Mouse (Mus musculus) CH12.LX (cell line): ENCODE data around the gene Tet3. TPM values are rescaled to one million over a fixed set of nuclear protein-coding genes. Genes with fewer than 3 reads are reported as not detected.

ENCODE experiments used
- DNase-seq: peaks from one replicate; pipeline ENCODE4 v3.0.0-alpha.2; 2013; ENCODE audit errors: extremely low read depth
- H3K27ac ChIP-seq: 2 replicates; pipeline ENCODE4 v1.5.1; 2012; ENCODE audit warnings: low read depth, mild to moderate bottlenecking, control low read depth, moderate library complexity; ENCODE audit not compliant: insufficient read depth
- H3K27me3 ChIP-seq: replicated peaks from 2 replicates; pipeline ENCODE3; 2012; ENCODE audit warnings: inconsistent platforms
- H3K36me3 ChIP-seq, 2 experiments: replicated peaks in 1 of 2; 2 replicates each; pipeline versions ENCODE3 to v1.6.1; 2012; ENCODE audit warnings: inconsistent platforms in 1 of 2, low read length in 1 of 2, mild to moderate bottlenecking in 1 of 2, mixed read lengths in 1 of 2, moderate library complexity in 1 of 2; ENCODE audit not compliant: control insufficient read depth in 1 of 2, insufficient read depth in 1 of 2
- H3K4me1 ChIP-seq, 2 experiments: 2 replicates each; pipeline ENCODE4 v1.6.1; 2012; ENCODE audit warnings: inconsistent platforms in 1 of 2, moderate library complexity in 1 of 2; ENCODE audit not compliant: insufficient read depth in 2 of 2, control insufficient read depth in 1 of 2
- H3K4me2 ChIP-seq: 2 replicates; pipeline ENCODE4 v1.6.1; 2012; ENCODE audit warnings: low read depth, mild to moderate bottlenecking, control low read depth; ENCODE audit not compliant: poor library complexity, insufficient read depth, severe bottlenecking
- H3K4me3 ChIP-seq, 3 experiments: fragments of 150-350 bp in 1 of 3; sonication (generic) in 1 of 3; replicated peaks in 1 of 3; 2 replicates each; pipeline versions ENCODE3 to v1.5.1; 2011 to 2012; ENCODE audit warnings: low read depth in 2 of 3, low read length in 2 of 3, mild to moderate bottlenecking in 2 of 3, moderate library complexity in 2 of 3, control low read depth in 1 of 3, improper control_type of control experiment in 1 of 3, inconsistent platforms in 1 of 3, mixed read lengths in 1 of 3; ENCODE audit not compliant: poor library complexity in 1 of 3
- H3K79me2 ChIP-seq: replicated peaks from 2 replicates; pipeline ENCODE4 v1.6.1; 2012; ENCODE audit warnings: mild to moderate bottlenecking, moderate library complexity; ENCODE audit not compliant: control insufficient read depth, poor library complexity, insufficient read depth, severe bottlenecking; ENCODE audit errors: extremely low read depth
- H3K9ac ChIP-seq: 2 replicates; pipeline ENCODE4 v1.6.1; 2012; ENCODE audit warnings: low read depth, mild to moderate bottlenecking, control low read depth, moderate library complexity; ENCODE audit not compliant: insufficient read depth
- H3K9me3 ChIP-seq: replicated peaks from 2 replicates; pipeline ENCODE3; 2012; ENCODE audit warnings: low read length, inconsistent platforms, mixed read lengths
- CHD1 ChIP-seq: IDR thresholded peaks from 2 replicates; pipeline ENCODE4 v1.6.1; 2012; ENCODE audit warnings: low read depth, low read length, improper control_type of control experiment, inconsistent platforms
- CHD2 ChIP-seq: IDR thresholded peaks from 2 replicates; pipeline ENCODE4 v1.6.1; 2011; ENCODE audit warnings: low read length, improper control_type of control experiment
- E2F4 ChIP-seq: IDR thresholded peaks from 2 replicates; pipeline ENCODE4 v1.6.1; 2011; ENCODE audit warnings: low read depth, low read length, improper control_type of control experiment; ENCODE audit not compliant: insufficient replicate concordance
- ELF1 ChIP-seq: IDR thresholded peaks from 2 replicates; pipeline ENCODE4 v1.6.1; 2014; ENCODE audit warnings: low read depth, mild to moderate bottlenecking, inconsistent platforms, low read length, improper control_type of control experiment
- EP300 ChIP-seq: IDR thresholded peaks from 2 replicates; pipeline ENCODE4 v1.6.1; 2011; ENCODE audit warnings: low read length, improper control_type of control experiment
- GABPA ChIP-seq: IDR thresholded peaks from 2 replicates; pipeline ENCODE4 v1.6.1; 2012; ENCODE audit warnings: low read depth, low read length, improper control_type of control experiment, inconsistent platforms; ENCODE audit not compliant: insufficient replicate concordance
- HCFC1 ChIP-seq: IDR thresholded peaks from 2 replicates; pipeline ENCODE4 v1.6.1; 2012; ENCODE audit warnings: low read depth, mild to moderate bottlenecking, inconsistent platforms, low read length, improper control_type of control experiment
- JUN ChIP-seq: IDR thresholded peaks from 2 replicates; pipeline ENCODE4 v1.6.1; 2011; ENCODE audit warnings: low read depth, mild to moderate bottlenecking, low read length, improper control_type of control experiment, moderate library complexity; ENCODE audit not compliant: insufficient read depth
- JUND ChIP-seq: conservative IDR thresholded peaks from 2 replicates; pipeline ENCODE4 v1.6.1; 2011; ENCODE audit warnings: low read depth, low read length, improper control_type of control experiment
- KAT2A ChIP-seq: IDR thresholded peaks from 2 replicates; pipeline ENCODE4 v1.6.1; 2012; ENCODE audit warnings: low read length, improper control_type of control experiment, inconsistent platforms; ENCODE audit not compliant: insufficient replicate concordance
- MAX ChIP-seq: IDR thresholded peaks from 2 replicates; pipeline ENCODE4 v1.6.1; 2011; ENCODE audit warnings: low read length, improper control_type of control experiment
- MEF2A ChIP-seq: IDR thresholded peaks from 2 replicates; pipeline ENCODE4 v1.6.1; 2014; ENCODE audit warnings: low read depth, mild to moderate bottlenecking, inconsistent platforms, low read length, improper control_type of control experiment, borderline replicate concordance
- MXI1 ChIP-seq: IDR thresholded peaks from 2 replicates; pipeline ENCODE4 v1.6.1; 2011; ENCODE audit warnings: mild to moderate bottlenecking, low read depth, low read length, improper control_type of control experiment
- NELFE ChIP-seq: IDR thresholded peaks from 2 replicates; pipeline ENCODE4 v1.6.1; 2011; ENCODE audit warnings: low read depth, low read length, improper control_type of control experiment
- PAX5 ChIP-seq: IDR thresholded peaks from 2 replicates; pipeline ENCODE4 v1.6.1; 2012; ENCODE audit warnings: low read length, inconsistent platforms, mixed read lengths
- POLR2A ChIP-seq: IDR thresholded peaks from 2 replicates; pipeline ENCODE4 v1.6.1; 2011; ENCODE audit warnings: low read depth, mild to moderate bottlenecking, improper control_type of control experiment, low read length
- POLR2AphosphoS2 ChIP-seq: IDR thresholded peaks from 2 replicates; pipeline ENCODE4 v1.6.1; 2011; ENCODE audit warnings: low read depth, low read length, improper control_type of control experiment
- RAD21 ChIP-seq: IDR thresholded peaks from 2 replicates; pipeline ENCODE4 v1.6.1; 2011; ENCODE audit warnings: low read depth, mild to moderate bottlenecking, low read length, improper control_type of control experiment, moderate library complexity
- RCOR1 ChIP-seq: conservative IDR thresholded peaks from 2 replicates; pipeline ENCODE4 v1.6.1; 2012; ENCODE audit warnings: low read depth, mild to moderate bottlenecking, inconsistent platforms, low read length, improper control_type of control experiment
- SIN3A ChIP-seq: IDR thresholded peaks from 2 replicates; pipeline ENCODE4 v1.6.1; 2012; ENCODE audit warnings: low read length, improper control_type of control experiment, inconsistent platforms
- SMC3 ChIP-seq: IDR thresholded peaks from 2 replicates; pipeline ENCODE4 v1.6.1; 2011; ENCODE audit warnings: low read depth, low read length, improper control_type of control experiment
- TBP ChIP-seq: conservative IDR thresholded peaks from 2 replicates; pipeline ENCODE4 v1.6.1; 2011; ENCODE audit warnings: low read depth, low read length, improper control_type of control experiment
- TCF12 ChIP-seq: IDR thresholded peaks from 2 replicates; pipeline ENCODE4 v1.6.1; 2014; ENCODE audit warnings: low read depth, mild to moderate bottlenecking, inconsistent platforms, low read length, improper control_type of control experiment
- UBTF ChIP-seq: IDR thresholded peaks from 2 replicates; pipeline ENCODE4 v1.6.1; 2012; ENCODE audit warnings: low read depth, mild to moderate bottlenecking, inconsistent platforms, low read length, improper control_type of control experiment, moderate library complexity
- USF2 ChIP-seq: conservative IDR thresholded peaks from 2 replicates; pipeline ENCODE4 v1.6.1; 2011; ENCODE audit warnings: low read depth, low read length, improper control_type of control experiment
- ZKSCAN1 ChIP-seq: IDR thresholded peaks from 2 replicates; pipeline ENCODE4 v1.6.1; 2012; ENCODE audit warnings: low read depth, inconsistent platforms, low read length, improper control_type of control experiment, borderline replicate concordance
- ZNF384 ChIP-seq: IDR thresholded peaks from 2 replicates; pipeline ENCODE4 v1.6.1; 2012; ENCODE audit warnings: low read depth, low read length, improper control_type of control experiment, inconsistent platforms
- dilution Hi-C: fragments of 300-500 bp; cut with MboI; formaldehyde crosslinking; loops from 2 replicates; pipeline ENCODE4 v1.14.3; 2020; ENCODE audit warnings: low sequenced_read_pairs; ENCODE audit not compliant: extremely low pct_unique_long_range_greater_than_20kb, extremely low pct_ligation_motif_present
- in situ Hi-C: fragments of 300-500 bp; cut with MboI; formaldehyde crosslinking; loops from 3 replicates; pipeline ENCODE4 v1.14.3; 2019; ENCODE audit warnings: low sequenced_read_pairs, low pct_ligation_motif_present, low pct_unique_long_range_greater_than_20kb, mixed read lengths
- polyA plus RNA-seq: library from polyadenylated mRNA; unstranded; fragments of >175 nt; gene quantifications from 2 replicates; pipeline ENCODE4 v1.2.1, GENCODE M21; 2012; ENCODE audit warnings: low read depth; ENCODE audit not compliant: insufficient read length
- total RNA-seq, 2 experiments: library from RNA; depleted of rRNA; stranded (reverse); fragments of 300-350 nt in 1 of 2; fragments of >200 nt in 1 of 2; gene quantifications; 2 replicates each; pipeline ENCODE4 v1.2.3; 2012 to 2014

The Tet3 gene
- total and polyA plus RNA-seq, 3 experiments: 3.2 to 10.0 (median 8.2) TPM

GRCm38 (mm10) chr6:83496009-83496752 lies 37.3 kb upstream of the Tet3 start:
- H3K36me3 ChIP-seq: peaks cover 7 to 70% of the 10 kb centered on the region in 2 experiments
- H3K27ac ChIP-seq: no peak overlapping the region
- H3K4me3 ChIP-seq: no peak overlapping the region
- no peak overlapping the region for H3K9ac ChIP-seq
- H3K4me2 ChIP-seq: no peak overlapping the region
- DNase-seq: no peak
- TF ChIP-seq ZKSCAN1: no peak
- TF ChIP-seq RAD21: no peak
- TF ChIP-seq MAX: no peak
- TF ChIP-seq EP300: no peak
- no peak for TF ChIP-seq E2F4
- no peak for TF ChIP-seq TBP
- no peak for TF ChIP-seq GABPA
- no peak for TF ChIP-seq ELF1
- TF ChIP-seq ZNF384: no peak
- TF ChIP-seq PAX5: no peak
- TF ChIP-seq SMC3: no peak
- TF ChIP-seq HCFC1: no peak
- no peak for TF ChIP-seq KAT2A
- TF ChIP-seq CHD2: no peak
- TF ChIP-seq POLR2A: no peak
- no peak for TF ChIP-seq UBTF
- no peak for TF ChIP-seq USF2
- TF ChIP-seq MEF2A: no peak
- TF ChIP-seq JUN: no peak
- no peak for TF ChIP-seq POLR2AphosphoS2
- TF ChIP-seq, all 38 proteins: peak for 0
- in situ Hi-C loops (no loop called here), dilution Hi-C loops (no loop called here)
- Histone ChIP-seq H3K4me1 (no peaks in the 10 kb centered on the region), H3K27me3 (no peaks in the 10 kb centered on the region), H3K9me3 (peaks cover 2% of the 10 kb centered on the region), H3K79me2 (no peaks in the 10 kb centered on the region)

- in situ Hi-C loops (no loop called here), dilution Hi-C loops (no loop called here)
- no peak overlapping the region for H3K9ac ChIP-seq
- no peak overlapping the region for H3K4me2 ChIP-seq
- no peak for DNase-seq
- H3K79me2 ChIP-seq: no peaks in the 10 kb centered on the region
- TF ChIP-seq SIN3A: no peak
- TF ChIP-seq E2F4: no peak
- no peak for TF ChIP-seq HCFC1
- TF ChIP-seq RCOR1: no peak
- TF ChIP-seq CHD1: no peak
- no peak for TF ChIP-seq ZKSCAN1
- TF ChIP-seq TCF12: no peak
- TF ChIP-seq EP300: no peak
- no peak for TF ChIP-seq MXI1
- TF ChIP-seq JUND: no peak
- TF ChIP-seq NELFE: no peak
- TF ChIP-seq ZNF384: no peak
- no peak for TF ChIP-seq POLR2A
- no peak for TF ChIP-seq GABPA
- TF ChIP-seq, all 38 proteins: peak for 0
- Histone ChIP-seq H3K4me3 (no peak overlapping the region), H3K36me3 (peaks cover 12 to 75% of the 10 kb centered on the region in 2 experiments), H3K9me3 (no peaks in the 10 kb centered on the region), H3K4me1 (peaks cover 0 to 19% of the 10 kb centered on the region in 2 experiments; a peak in 2 of 4 replicates), H3K27ac (no peak overlapping the region), H3K27me3 (no peaks in the 10 kb centered on the region)
Measured at GRCm38 (mm10) chr6:83490622-83491021, 31.7 kb upstream of the Tet3 start.
